Mouse (Mus musculus) thymus, postnatal 4 days (tissue): ENCODE data around the gene Crybg1.
A peak's percentile ranks its signal among the peaks of the same experiment; 100 is the strongest.

ENCODE experiments used
- DNase-seq: peaks from one replicate; pipeline ENCODE4 v3.0.0; 2021

Gene Crybg1

DNA sequence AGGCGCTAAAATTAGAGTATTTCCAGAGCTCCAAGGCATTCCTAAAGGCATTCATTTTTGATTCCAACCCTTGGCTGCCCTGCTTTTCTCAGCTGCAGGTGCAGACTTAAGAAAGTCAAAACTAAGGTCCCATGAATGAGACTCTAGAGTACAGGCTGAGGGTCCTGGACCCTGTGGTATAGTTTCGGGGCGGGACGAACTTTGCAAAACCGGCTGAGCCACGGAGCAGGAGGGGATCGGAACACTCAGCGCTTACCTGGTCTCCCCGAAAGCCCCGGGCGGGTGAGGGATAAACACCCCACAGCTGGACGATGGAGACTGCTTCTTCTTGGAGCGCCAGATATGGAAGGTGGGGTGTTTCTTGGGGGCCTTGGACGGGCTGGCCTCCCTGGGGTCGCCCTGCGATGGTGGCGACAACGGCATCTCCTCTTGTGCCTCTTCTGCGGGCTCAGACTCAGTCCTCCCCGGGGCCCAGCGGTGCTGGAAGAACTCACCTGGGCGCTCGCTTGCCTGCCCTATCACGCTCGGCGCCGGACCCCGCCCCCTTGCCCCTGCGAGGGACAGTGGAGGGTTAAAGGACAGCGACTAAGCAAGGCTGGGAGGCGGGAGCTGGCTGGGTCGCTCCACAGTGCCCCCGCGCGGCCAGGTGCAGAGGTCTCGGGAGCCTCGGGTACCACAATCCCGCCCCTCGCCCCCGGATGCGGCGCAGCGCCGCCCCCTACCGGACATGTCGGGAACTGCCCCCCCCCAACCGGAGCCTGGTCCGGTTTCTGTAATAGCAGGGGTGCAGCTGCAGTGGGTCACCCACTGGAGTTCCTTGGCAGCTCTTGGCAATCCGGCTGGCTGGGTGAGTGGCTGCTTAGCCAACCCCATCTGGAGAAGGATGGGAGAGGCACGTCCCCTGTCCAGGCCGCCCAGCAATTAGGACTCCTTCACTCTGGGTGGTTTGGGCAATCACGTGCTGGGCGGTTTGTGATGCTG lies at the start of gene Crybg1:
TSS of gene Crybg1 (minus strand) at position 517 of the 981 bp plus-strand sequence.
- DNase-seq: peak; percentile 88

DNA sequence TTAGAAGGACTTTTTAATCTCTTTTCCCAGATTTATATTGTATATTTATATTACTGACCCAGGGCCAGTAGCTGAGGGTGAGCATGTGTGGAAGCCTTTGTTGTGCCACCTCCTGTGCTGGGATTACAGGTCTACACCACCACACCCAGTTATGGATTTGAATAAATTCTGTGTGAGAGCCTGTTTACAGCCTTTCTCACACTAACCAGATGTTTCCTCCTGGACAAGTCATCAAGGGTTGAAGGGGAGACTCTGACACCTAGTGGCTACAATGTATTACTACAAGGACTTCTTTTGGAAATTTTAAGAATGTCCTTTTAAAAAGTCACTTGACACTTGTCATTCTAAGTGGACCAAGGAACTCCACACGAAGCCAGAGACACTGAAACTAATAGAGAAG lies 28.7 kb upstream of the Crybg1 start:
- DNase-seq: no peak

DNA sequence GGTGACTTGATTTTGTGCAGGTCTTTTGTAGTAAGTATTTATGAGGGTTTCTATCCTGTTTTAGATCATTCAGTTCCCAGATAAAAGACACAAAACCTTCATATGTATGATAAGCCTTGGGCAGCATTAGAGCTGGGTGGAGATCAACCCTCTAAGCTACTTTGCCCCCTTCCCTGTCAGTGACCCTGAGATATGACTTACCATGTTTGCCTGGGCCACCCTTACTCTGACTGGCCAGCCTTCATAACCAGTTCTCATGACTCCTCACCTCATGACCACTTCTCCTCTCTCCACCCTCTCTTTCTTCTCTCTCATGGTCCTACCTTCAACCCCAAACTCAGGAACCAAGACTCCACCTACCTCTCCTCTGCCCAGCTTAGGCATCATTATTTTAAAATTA lies 27.9 kb upstream of the Crybg1 start:
- DNase-seq: no peak

DNA sequence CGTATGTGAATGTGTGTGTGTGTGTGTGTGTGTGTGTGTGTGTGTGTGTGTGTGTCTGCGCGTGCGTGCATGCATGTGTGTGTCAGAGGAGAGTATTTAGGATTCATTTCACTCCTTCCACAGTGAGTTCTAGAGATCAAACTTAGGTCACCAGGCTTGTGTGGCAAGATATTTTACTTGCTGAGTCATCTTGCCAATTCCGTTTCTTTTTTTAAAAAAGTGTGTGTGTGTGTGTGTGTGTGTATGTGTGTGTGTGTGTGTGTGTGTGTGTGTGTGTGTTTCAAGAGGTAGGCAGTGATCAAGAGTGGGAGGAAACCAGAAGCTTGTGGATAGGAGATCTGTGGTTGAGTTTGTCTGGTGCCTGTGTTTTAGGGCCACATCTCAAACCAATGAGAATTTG lies 27.5 kb upstream of the Crybg1 start:
- DNase-seq: no peak

DNA sequence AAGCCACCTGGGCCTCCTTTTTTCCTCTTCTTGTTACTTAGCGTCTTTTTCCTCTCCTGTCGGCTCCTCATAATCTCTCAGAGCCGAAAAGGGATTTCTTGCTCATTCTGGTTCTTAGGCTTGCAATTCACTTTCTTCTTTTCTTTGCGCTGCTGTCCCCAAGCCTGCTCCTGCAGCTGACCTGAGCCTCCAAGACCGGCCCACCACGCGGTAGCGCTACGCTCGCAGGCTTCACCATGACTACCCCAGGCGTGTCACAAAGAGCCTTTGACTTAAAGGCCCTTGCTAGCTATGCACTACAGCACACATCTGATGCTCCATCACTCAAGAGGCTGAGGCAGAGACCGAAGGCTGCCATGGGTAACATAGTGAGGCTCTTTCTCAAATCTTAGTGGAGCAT lies 21.5 kb upstream of the Crybg1 start:
- no peak for DNase-seq

DNA sequence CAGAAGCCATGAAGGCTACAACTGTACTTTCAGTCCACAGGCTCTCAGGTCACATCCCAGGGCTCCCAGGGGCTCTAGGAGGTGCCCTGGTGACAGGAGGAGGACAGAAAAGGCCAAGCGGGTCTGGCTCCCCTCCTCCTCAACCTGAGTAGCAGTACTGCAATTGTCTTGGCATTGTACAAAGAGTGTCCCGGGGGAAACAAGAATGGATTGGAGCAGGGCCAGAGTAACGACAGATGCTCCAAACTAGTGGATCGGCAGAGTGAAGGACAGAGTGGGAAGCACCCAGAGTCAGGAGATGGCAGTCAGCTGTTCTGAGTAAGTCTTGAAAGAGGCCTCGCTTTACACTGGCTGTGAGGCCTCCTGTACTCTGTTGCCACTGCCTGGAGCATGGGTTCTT lies 18.4 kb upstream of the Crybg1 start:
- no peak for DNase-seq

DNA sequence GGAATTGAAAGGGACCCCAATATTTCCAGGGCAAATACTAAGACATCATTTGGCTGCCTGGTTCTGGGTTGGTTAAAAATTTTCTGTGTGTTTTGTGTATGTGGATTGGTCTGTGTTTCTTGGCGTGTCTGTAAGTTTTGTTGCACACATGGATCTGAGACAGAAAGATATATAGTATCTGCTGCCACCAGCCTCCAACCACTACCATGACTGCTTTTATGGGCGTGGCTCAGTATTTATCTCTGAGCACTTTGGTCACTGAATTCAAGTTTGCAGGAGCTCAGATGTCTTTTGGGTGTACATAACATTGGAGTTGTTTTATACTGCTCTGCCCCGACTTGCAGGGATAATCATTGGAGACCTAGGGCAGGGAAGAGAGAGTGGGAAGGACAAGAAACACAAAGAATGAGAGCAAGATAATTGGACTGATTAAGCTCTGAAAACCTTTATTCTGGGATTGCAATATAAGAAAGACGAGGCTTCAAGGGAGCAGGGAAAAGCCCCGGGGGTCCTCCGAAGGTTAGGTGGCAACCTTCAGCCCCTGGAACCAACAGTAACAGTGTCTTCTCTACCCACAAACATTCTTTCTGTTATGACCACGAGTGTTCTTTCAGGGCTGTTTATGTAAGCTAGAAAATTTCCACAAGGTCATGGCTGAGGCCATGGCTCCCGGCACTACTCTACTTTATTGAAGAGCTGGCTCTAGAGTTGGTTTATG lies 15.8 kb upstream of the Crybg1 start:
- DNase-seq: no peak

DNA sequence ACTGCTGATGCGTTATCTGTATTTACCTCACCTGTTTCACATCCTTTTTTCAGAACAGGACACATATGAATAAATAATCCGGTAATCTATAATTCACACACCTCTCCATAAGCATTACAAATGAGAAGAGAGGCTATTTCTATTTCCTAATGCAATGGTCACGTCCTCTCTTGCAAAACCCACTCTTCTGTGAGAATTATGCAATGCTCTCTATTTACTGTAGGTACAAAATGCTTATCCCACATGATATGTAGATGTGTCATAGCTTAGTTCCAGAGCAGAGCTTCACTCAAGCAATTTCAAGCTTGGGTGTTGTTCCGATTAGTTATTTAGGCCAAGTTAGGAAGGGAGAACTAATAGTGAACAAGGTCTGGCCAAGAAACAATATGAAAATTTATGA lies 14.4 kb upstream of the Crybg1 start:
- DNase-seq: no peak

DNA sequence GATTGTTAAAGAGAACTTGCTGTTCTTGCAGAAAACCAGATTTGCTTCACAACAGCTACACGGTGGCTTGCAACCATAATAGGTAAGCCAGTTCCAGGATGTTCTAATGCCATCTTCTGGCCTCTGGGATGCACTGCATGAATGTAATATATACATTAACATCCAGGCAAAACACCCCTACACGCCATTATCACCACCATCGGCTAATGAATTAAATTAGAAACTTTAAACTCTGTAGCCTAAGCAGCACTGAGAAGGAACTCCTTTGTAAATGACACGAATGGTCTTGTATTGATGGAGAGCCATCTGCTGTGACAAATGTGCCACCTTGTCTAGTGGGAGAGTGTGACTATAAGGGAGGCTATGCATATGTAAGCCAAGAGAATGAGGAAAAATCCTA lies 11.5 kb upstream of the Crybg1 start:
- DNase-seq: no peak

DNA sequence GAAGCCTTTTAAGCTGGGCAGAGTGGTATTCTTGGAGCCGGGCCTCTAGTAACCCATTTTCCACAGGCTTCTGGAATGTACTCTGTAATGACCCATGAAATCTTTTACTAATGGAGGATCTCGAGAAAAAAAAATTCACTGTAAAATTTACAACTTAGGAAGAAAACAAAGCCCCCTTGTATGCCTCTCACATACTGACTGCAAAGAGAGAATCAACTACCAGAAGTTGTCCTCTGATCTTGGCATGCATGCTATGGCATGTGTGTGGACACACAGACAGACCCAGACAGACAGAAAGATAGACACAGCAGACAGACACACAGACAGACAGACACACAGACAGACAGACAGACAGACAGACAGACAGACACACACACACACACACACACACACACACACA lies 8.8 kb upstream of the Crybg1 start:
- no peak for DNase-seq

DNA sequence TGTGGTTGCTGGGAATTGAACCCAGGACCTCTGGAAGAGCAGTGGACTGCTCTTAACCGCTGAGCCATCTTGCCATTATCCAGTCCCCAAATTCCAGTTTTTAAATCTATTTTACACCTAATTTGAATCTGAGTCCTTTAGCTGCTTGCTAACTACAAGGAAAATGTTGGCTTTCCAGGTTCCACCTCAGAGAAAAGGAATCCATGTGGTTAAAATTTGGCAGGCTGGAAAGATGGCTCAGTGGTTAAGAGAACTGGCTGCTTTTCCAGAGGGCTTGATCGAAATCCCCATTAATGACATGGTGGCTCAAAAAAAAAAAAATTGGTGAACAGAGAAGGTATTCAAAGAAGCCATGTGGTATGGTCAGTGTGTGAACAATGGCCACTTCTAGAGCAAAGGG lies 1.8 kb upstream of the Crybg1 start:
- no peak for DNase-seq

DNA sequence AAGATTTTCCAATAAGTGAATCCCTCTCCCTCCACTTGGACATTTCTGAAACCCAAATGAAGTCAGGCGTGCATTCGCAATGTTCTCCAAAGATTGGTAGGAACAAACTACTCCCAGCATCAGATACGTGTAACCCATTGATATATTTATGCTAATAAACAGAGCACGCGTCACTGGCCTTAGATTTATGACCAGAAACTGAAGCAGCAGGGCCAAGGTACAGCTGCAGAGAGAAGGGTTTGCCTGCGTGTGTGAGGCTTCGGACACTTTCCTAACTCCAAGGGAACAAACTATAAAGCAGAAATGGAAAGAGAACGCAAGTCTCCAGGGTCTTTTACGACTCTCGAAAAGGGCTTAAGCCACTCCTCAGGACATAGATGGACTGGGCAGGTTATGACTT lies 5.3 kb downstream of the Crybg1 start:
- DNase-seq: no peak

DNA sequence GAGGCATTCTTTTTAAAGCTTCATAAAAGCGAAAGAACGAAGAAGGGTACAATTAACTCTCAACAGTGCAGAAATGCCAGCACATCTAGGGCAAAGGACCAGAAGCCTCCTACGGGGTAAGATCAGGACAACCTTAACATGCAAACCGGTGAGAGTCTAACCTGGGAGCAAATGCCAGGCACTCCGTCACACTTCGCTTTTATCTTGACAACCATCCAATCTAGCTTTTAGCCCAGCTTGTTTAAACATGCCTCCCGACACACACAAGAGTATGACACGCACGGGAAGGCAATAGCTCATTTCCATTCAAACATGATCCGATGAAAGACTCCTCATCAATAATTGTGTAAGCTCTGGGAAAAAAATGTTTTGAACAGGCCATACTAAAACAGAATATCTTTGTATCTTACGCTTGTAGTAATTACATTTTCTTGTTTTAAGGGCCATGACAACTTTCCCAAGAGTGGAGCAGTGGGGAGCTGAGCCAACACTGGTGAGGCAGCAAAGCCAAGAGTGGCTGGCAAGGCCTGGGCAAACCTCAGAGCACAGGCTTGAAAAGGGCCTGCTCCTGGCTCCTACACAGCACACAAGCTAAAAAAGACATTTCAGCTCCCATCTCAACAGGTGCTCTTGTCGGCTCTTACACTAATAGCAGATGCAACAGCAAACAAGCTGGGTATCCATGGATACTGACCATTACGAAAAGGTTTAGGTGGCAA lies 10.4 kb downstream of the Crybg1 start:
- DNase-seq: no peak

DNA sequence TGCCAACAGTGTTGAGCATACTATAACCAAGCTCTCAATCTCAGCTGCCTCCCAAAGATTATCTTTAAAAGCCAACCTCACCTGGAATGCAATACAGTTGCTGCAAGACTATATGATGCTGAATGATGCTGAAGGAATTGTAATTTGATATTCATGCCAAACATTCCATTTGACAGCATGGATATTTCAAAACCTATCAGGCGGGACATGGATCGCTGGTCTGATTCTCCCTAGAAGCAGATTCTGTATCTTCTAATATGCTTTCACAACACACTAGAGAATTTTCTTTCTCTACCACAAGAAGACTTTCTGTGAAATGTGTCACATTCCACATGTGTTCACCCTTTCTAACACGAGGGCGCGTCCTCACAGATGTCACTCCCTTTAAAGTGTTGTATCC lies 22.6 kb downstream of the Crybg1 start:
- DNase-seq: no peak

DNA sequence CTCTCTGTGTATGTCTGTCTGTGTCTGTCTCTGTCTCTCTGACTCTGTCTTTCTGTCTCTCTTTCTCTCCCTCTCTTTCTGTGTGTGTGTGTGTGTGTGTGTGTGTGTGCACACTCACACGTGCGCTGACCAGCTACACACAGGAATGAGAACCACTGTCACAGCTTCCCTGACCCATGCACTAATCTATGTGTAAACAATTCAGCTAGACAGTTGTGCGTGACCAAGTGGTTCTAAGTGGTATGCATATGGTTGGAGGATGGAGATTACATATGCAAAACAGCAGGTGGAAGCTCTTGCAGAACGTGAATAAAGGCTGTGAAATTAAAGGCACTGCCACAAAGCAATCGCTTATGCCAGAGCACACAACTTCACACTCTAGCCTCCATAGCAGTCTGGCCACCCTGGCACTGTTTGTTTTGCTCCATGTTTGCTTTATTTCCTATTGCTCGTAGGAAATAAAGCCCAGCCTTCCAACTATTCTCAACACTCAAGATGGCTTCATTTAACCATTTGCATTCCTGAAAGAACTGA lies 24.2 kb downstream of the Crybg1 start:
- no peak for DNase-seq

DNA sequence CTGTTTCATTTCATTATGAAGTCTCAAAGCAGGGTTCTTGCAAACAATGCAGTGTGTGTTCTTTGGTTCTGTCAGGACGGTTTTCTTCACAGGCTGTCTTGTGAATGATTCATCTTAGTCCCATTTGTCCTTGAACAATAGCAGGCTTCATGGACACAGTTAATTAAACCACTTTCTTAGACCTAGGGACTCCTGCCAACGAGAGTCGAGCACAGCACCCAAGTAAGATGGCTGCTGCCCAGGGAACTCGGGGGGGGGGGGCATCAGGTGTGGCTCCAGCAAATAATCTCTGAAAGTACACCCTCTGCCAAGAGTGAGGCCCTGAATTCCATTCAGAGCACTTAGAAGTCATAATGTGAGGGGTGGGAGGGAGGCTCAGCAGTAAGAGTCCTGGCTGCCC lies 30.0 kb downstream of the Crybg1 start:
- no peak for DNase-seq

DNA sequence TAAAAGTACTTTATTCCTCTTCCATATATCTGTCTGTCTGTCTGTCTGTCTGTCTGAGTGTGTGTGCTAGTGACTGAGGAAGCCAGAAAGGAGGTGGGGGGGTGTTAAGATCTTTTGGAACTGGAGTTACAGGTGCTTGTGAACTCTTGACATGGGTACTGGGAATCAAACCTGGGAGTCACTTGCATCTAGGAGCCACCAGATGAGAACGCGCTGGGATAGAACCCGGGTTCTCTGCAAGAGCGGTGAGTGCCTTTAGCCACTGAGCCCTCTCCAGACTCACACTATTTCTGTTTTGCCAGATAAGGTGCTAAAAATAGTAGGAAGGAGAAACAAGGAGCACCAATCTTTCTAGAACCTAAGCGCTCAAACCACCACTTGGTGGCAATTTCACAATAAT lies 31.9 kb downstream of the Crybg1 start:
- DNase-seq: no peak

DNA sequence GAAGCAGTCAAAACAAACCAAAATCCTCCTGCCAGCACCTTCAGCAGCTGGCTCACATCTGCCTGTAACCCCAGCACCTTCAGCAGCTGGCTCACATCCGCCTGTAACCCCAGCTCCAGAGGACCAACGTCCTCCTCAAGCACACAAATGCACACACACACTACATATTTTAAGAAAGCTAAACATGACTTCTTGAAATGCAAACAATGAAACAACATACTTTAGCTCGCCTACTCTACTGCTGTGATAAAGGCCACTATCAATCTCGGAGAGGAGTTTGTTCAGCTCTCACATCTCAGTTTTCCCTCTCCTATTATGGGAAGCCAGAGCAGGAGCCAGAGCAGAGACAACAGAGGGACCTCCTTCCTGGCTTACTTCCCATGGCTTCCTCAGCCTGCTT lies 34.0 kb downstream of the Crybg1 start:
- no peak for DNase-seq

DNA sequence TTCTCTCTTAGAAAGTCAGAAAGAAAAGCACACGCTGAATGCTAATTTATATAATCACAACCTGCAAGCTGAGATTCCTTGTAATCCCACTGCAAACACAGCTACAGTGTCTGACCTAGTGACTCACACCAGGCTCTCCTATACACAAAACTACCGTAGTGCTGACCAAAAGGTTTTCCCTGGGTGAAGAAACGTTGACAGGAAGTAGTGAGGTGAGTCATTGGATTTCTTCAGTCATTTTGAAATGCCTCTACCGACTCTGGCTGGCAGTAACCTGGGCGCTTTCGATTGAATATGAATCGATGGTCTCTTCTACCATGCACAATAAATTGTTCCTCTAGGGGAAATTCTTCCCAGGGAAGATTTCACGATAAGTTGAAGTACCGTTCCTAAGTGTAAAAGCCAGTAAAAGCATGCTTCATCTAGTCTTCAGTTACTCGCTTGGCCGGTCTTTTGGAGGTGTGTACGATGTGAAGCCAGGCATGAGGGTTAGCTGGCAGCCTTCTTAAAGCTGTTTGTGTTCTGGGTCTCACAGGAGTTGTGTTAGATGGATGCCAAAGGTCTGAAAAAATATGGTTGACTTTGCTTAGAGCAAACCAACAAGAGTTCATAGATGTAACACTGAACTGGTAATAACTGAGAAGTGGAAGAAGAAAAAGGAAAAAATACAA lies 36.5 kb downstream of the Crybg1 start:
- no peak for DNase-seq

DNA sequence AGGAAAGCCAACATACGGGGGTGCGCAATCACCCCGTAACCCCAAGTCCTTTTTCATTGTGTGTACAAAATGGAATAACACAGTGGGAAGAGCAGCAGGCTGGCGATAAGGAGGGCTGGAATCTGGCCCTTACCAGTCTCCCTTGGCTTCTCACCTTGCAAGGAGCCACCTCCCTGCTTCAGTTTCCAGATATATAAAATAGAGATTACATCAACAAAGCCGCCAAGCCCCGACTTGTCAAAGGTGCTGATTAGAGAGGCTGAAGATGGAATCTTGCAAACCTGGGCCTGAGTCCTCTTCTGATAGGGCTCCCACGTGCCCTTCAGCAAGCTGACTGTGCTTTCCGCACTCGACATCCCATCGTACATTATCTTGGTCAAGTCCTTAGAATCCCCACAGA lies 37.5 kb downstream of the Crybg1 start:
- DNase-seq: no peak

DNA sequence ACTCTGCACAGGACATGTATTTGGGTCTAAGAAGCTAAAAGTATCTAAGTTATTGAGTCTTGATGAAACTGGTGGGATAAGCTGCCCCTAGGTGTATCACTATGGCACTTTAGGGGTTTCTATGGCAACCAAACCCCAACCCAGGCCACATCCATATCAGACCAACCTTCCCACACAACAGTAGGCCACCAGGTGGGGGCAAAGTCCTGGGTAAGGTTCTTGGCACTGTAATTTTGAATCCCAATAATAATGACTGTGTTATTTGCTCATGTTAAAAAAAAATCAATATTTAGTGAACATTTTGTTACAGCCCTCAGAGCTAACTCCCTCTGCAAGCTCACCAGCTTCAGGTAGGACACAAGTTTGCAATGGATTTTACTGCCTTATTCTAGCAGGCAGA lies 38.2 kb downstream of the Crybg1 start:
- DNase-seq: no peak

DNA sequence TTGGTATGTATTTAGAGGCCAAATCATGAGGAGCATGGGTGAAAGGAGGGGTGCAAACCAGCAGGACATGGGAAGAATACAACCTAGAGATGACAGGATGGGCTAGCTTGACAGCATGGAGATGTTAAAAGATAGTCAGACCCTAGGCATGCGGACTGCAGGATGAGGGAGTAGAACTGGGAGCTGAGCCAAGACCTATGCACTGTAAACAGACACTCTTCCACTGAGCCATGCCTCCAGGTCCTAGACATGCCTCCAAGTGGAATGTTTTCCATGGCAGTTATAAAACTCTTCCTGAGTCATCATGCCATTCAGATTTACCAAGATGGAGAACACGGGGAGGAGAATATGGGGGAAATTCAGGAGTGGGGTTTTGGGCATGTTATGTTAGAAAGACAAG lies 53.9 kb downstream of the Crybg1 start:
- no peak for DNase-seq

DNA sequence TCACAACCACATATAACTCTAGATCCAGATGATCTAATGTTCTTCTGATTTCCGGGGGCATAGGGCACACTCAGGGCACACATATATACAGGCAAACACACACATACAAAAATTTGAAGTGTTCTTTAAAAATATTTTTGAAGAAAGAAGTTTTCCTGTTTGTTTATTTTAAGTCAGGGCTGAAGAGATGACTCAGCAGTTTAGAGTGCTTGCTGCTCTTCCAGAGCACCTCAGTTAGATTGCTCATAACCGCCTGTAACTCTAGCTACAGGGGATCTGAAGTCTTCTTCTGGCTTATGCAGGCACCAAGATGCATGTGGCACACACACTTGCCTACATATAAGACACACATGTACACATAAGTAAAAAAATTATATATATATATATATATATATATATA lies 56.9 kb downstream of the Crybg1 start:
- DNase-seq: no peak
